Mouse (Mus musculus): ENCODE measurements at regions not wholly inside any gene's neighbourhood (a gene's known extent, or its start where the extent isn't known, plus 50 kb on each side); places are given as distances from the start of the nearest gene placed in this dataset.

DNA sequence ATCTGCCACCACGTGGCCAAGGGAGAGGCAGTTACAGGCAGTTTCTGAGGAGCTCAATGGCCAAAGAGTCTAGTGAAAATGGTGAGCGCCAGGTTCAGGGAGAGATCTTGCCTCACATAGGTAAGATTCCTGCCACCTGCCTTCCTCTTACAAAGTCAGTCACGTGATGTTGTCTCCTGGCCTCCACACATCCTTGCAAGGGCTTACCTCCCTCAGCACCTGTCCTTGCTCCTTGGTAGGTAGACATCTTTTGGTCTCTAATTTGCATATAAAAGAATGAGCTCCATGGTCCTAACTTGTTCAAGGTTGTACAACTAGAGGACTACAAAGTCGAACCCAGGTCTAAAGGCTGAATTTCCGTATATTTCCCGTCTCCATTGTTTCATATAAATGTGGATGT, 159.1 kb downstream of the Klf5 start:
- Histone ChIP-seq H3K4me1 (no peaks in the 10 kb centered on the region), H3K27me3 (replicated peaks) (no peaks in the 10 kb centered on the region), H3K36me3 (replicated peaks; ENCODE audit: low read length) (no peaks in the 10 kb centered on the region), H3K9me3 (peaks cover 14% of the 10 kb centered on the region), H3K4me3 (replicated peaks) (no peak overlapping the region)
- no peak for TF ChIP-seq GATA1 (IDR thresholded peaks at IDR 0.05; ENCODE audit: borderline replicate concordance, low read length)
- no peak for TF ChIP-seq FLI1 (IDR thresholded peaks at IDR 0.05; ENCODE audit: low read length)

DNA sequence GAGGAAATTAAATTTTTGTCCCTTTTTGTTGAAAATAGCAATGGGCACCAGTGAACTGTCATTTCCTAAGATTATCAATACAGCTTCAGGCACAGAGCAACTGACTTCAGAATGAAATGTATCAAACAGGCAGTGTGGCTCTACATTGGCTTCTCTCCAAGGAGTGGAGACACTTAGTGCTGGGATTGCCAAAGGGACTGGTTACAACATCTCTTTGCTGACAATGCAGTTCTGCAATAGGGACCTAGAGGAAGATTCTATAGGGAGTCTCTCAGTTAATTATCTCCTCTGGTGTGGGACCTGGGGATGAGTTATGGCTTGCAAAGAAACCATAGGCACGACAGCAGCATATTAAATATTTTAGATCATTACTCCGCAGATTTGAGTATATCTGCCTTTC, 173.6 kb downstream of the Klf5 start:
- H3K9me3 ChIP-seq = peaks cover 14% of the 10 kb centered on the region
- no peak overlapping the region for H3K4me3 ChIP-seq (replicated peaks)
- H3K27me3 ChIP-seq (replicated peaks) = no peaks in the 10 kb centered on the region
- H3K4me1 ChIP-seq = no peaks in the 10 kb centered on the region
- H3K36me3 ChIP-seq (replicated peaks; ENCODE audit: low read length) = no peaks in the 10 kb centered on the region
- no peak for TF ChIP-seq FLI1 (IDR thresholded peaks at IDR 0.05; ENCODE audit: low read length)
- TF ChIP-seq GATA1 (IDR thresholded peaks at IDR 0.05; ENCODE audit: borderline replicate concordance, low read length) = no peak

DNA sequence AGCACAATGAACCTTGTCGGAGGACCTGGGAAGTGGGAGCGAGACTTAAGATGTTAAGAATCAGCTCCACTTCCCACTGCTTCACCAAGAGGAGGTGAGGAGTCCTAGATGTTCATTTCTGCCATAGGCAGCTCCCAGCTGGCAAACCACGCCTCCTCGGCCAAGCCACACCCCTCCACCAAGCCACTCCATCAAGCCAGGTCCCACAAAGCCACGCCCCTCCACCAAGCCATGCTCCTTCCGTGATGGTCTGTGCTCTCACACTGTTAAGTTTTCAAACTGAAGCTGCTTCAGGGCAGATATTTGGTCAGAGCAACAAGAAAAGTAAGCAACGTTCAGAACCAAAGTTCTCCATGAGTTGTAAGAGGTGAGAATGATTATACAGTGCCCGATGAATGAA, 176.8 kb downstream of the Klf5 start:
- no peak for TF ChIP-seq FLI1 (IDR thresholded peaks at IDR 0.05; ENCODE audit: low read length)
- TF ChIP-seq GATA1 (IDR thresholded peaks at IDR 0.05; ENCODE audit: borderline replicate concordance, low read length) = no peak
- Histone ChIP-seq H3K4me1 (no peaks in the 10 kb centered on the region), H3K36me3 (replicated peaks; ENCODE audit: low read length) (no peaks in the 10 kb centered on the region), H3K4me3 (replicated peaks) (no peak overlapping the region), H3K27me3 (replicated peaks) (no peaks in the 10 kb centered on the region), H3K9me3 (peaks cover 14% of the 10 kb centered on the region)

GRCm38 (mm10) chr14:99480325-99481077, 182.0 kb downstream of the Klf5 start:
- H3K4me3 ChIP-seq (replicated peaks) = no peak overlapping the region
- H3K4me1 ChIP-seq = no peaks in the 10 kb centered on the region
- no peaks in the 10 kb centered on the region for H3K27me3 ChIP-seq (replicated peaks)
- H3K36me3 ChIP-seq (replicated peaks; ENCODE audit: low read length) = no peaks in the 10 kb centered on the region
- TF ChIP-seq GATA1 (IDR thresholded peaks at IDR 0.05; ENCODE audit: borderline replicate concordance, low read length) = no peak
- no peak for TF ChIP-seq FLI1 (IDR thresholded peaks at IDR 0.05; ENCODE audit: low read length)
- no peaks in the 10 kb centered on the region for H3K9me3 ChIP-seq

DNA sequence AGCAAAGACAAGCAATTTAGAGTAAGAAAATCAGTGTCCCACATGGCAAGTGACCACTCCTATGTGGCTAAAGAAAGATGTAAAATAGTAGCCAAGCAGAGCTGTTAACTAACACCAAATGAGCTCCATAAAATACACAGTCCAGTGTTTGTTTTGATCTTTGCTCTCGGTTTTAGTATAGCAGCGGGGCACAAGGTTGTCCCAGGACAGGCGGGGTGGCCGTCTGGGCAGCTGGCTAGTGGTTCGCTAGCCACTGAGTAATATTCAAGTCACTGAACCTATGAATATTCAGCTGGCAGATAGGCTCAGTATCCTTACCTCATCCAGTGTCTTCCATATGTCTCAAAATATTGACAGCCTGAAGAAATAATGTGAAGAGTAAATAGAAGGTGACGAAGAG, 189.5 kb downstream of the Klf5 start:
- H3K27me3 ChIP-seq (replicated peaks) = no peaks in the 10 kb centered on the region
- no peaks in the 10 kb centered on the region for H3K9me3 ChIP-seq
- no peak overlapping the region for H3K4me3 ChIP-seq (replicated peaks)
- no peaks in the 10 kb centered on the region for H3K36me3 ChIP-seq (replicated peaks; ENCODE audit: low read length)
- H3K4me1 ChIP-seq = no peaks in the 10 kb centered on the region
- TF ChIP-seq FLI1 (IDR thresholded peaks at IDR 0.05; ENCODE audit: low read length) = no peak

- Histone ChIP-seq H3K9me3 (peaks cover 4% of the 10 kb centered on the region; the same call in 1 of the 2 replicates), H3K27me3 (replicated peaks) (no peaks in the 10 kb centered on the region), H3K4me1 (no peaks in the 10 kb centered on the region), H3K36me3 (replicated peaks; ENCODE audit: low read length) (no peaks in the 10 kb centered on the region), H3K4me3 (replicated peaks) (no peak overlapping the region)
- no peak for TF ChIP-seq FLI1 (IDR thresholded peaks at IDR 0.05; ENCODE audit: low read length)
- no peak for TF ChIP-seq GATA1 (IDR thresholded peaks at IDR 0.05; ENCODE audit: borderline replicate concordance, low read length)
Observed at GRCm38 (mm10) chr14:99493197-99493596, 194.7 kb downstream of the Klf5 start.

GRCm38 (mm10) chr14:99493659-99494058, 195.2 kb downstream of the Klf5 start:
- peaks cover 4% of the 10 kb centered on the region; the same call in 1 of the 2 replicates for H3K9me3 ChIP-seq
- H3K4me1 ChIP-seq = no peaks in the 10 kb centered on the region
- H3K4me3 ChIP-seq (replicated peaks) = no peak overlapping the region
- TF ChIP-seq FLI1 (IDR thresholded peaks at IDR 0.05; ENCODE audit: low read length) = no peak
- no peak for TF ChIP-seq GATA1 (IDR thresholded peaks at IDR 0.05; ENCODE audit: borderline replicate concordance, low read length)
- no peaks in the 10 kb centered on the region for H3K27me3 ChIP-seq (replicated peaks)
- no peaks in the 10 kb centered on the region for H3K36me3 ChIP-seq (replicated peaks; ENCODE audit: low read length)

DNA sequence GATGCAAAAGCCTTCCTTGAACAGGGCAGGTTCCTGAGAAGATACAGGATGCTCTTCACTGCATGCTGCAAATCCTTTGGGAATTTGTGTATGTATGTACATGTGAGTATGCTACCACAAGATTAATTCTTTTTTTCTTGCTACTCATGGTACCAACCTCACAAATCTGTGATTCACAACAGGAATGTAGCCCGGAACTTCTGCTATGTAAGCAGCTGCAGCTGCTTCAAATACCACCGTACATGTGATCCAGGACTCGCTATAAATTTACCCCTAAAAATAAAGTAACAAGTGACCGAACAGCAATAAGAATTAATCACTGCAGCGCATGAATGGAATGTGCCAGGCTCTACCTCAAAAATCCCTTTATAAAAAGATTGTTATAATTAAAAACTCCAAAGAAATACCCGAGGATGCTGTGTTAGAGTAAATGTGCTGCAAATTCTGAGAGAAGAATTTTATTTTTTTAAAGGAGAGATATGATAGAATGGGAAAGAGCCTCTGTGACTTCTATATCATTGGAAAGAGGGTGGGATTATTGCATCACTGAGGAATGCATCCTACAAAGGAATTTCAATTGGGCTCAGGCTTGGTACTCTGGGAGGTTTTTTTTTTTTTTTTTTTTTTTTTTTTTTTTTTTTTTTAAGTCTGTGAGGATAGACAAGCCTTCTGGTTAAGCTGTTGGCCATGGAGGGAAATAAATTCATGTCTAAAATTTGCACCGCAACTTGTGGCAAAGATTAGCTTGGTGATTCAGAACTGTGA, 201.2 kb downstream of the Klf5 start:
- no peak overlapping the region for H3K4me3 ChIP-seq (replicated peaks)
- no peak for TF ChIP-seq GATA1 (IDR thresholded peaks at IDR 0.05; ENCODE audit: borderline replicate concordance, low read length)
- TF ChIP-seq FLI1 (IDR thresholded peaks at IDR 0.05; ENCODE audit: low read length) = no peak
- peaks cover 7% of the 10 kb centered on the region for H3K9me3 ChIP-seq

DNA sequence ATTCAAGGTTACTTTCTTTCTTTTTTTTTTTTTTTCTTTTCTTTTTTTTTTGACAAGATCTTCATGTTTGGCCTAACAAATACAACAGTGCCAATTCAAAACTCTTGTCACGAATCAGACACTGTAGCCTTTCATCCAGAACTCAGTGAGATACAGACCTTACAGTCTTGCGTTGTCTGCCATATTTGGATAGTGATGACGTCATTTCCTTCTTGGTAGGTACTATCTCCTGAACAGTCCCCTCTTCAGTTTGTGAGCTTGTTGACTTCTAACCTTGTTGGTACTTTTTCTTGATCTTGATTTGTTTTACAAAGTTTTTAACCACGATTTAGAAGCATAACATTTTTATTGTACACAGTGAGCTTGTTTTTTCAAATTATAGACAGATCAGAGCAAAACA, 206.4 kb downstream of the Klf5 start:
- H3K4me3 ChIP-seq (replicated peaks) = no peak overlapping the region

More for the DNA sequence above, 201.2 kb downstream of the Klf5 start:
- H3K4me1 ChIP-seq = no peaks in the 10 kb centered on the region
- no peaks in the 10 kb centered on the region for H3K36me3 ChIP-seq (replicated peaks; ENCODE audit: low read length)
- no peaks in the 10 kb centered on the region for H3K27me3 ChIP-seq (replicated peaks)

More for the DNA sequence above, 206.4 kb downstream of the Klf5 start:
- peaks cover 4% of the 10 kb centered on the region; the same call in 1 of the 2 replicates for H3K9me3 ChIP-seq
- no peaks in the 10 kb centered on the region for H3K4me1 ChIP-seq
- no peaks in the 10 kb centered on the region for H3K36me3 ChIP-seq (replicated peaks; ENCODE audit: low read length)
- TF ChIP-seq FLI1 (IDR thresholded peaks at IDR 0.05; ENCODE audit: low read length) (no peak), GATA1 (IDR thresholded peaks at IDR 0.05; ENCODE audit: borderline replicate concordance, low read length) (no peak)
- H3K27me3 ChIP-seq (replicated peaks) = no peaks in the 10 kb centered on the region

All from megakaryocyte, embryonic 14.5 days (primary cell).